Mouse (Mus musculus) erythroblast, embryonic 14.5 days (primary cell): ENCODE results near the gene Gnmt. TPM values are rescaled to one million over a fixed set of nuclear protein-coding genes. Genes with fewer than 3 reads are reported as not detected.

Source experiments
- H3K27me3 ChIP-seq: 2 replicates; pipeline ENCODE4 v1.6.1; 2012; ENCODE audit warnings: inconsistent platforms; ENCODE audit not compliant: control insufficient read depth
- H3K36me3 ChIP-seq: 2 replicates; pipeline ENCODE4 v1.6.1; 2012; ENCODE audit warnings: mild to moderate bottlenecking, inconsistent platforms; ENCODE audit not compliant: control insufficient read depth
- H3K4me1 ChIP-seq: 2 replicates; pipeline ENCODE4 v1.6.1; 2012; ENCODE audit warnings: inconsistent platforms; ENCODE audit not compliant: control insufficient read depth
- H3K4me3 ChIP-seq: replicated peaks from 2 replicates; pipeline ENCODE3; 2012; ENCODE audit warnings: moderate library complexity, mild to moderate bottlenecking, inconsistent platforms
- H3K9me3 ChIP-seq: 2 replicates; pipeline ENCODE4 v1.6.1; 2012; ENCODE audit warnings: low read length, inconsistent platforms, mixed read lengths; ENCODE audit not compliant: control insufficient read depth
- GATA1 ChIP-seq: IDR thresholded peaks from 2 replicates; pipeline ENCODE4 v1.6.1; 2012; ENCODE audit warnings: low read length, inconsistent platforms, mixed read lengths
- TAL1 ChIP-seq: IDR thresholded peaks from 3 replicates; pipeline ENCODE4 v1.6.1; 2012; ENCODE audit warnings: low read length, inconsistent platforms, mixed read lengths
- polyA plus RNA-seq: library from polyadenylated mRNA; stranded (reverse); fragments of >175 nt; gene quantifications from 2 replicates; pipeline ENCODE4 v1.2.3, GENCODE M21; 2012

Gene Gnmt
- polyA plus RNA-seq, 1 experiment, result 0.05 TPM

DNA sequence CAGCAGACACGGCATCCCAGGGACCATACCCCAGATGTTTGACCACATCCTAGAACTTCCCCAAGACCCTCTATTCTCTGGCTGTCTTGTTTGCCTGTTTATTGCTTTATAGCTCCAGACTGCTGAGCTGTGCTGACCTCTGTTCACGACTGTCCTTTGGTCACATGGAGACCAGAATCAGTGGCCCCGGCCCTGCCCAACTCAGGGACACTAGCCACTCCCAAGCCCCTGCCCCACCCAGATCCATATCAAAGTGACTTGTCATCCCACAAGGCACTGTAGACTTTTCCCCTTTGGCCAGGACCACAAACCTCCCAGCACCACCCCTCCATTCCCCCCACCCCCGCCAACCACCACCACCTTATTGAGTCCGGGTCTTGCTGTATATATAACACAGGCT is 29.7 kb downstream of the Gnmt start:
- peaks cover 39% of the 10 kb centered on the region for H3K36me3 ChIP-seq
- H3K4me3 ChIP-seq, result no peak overlapping the region
- H3K4me1 ChIP-seq, result peaks cover 49% of the 10 kb centered on the region
- H3K27me3 ChIP-seq, result no peaks in the 10 kb centered on the region
- TF ChIP-seq TAL1 (no peak), GATA1 (no peak)
- H3K9me3 ChIP-seq, result no peaks in the 10 kb centered on the region

- Histone ChIP-seq H3K36me3 (peaks cover 42% of the 10 kb centered on the region), H3K4me1 (peaks cover 42% of the 10 kb centered on the region), H3K27me3 (no peaks in the 10 kb centered on the region), H3K9me3 (no peaks in the 10 kb centered on the region), H3K4me3 (no peak overlapping the region)
- TF ChIP-seq TAL1 (no peak), GATA1 (no peak)
These were observed 30.5 kb downstream of the Gnmt start for GRCm38 (mm10) chr17:46698515-46698914.

GRCm38 (mm10) chr17:46694517-46695063 is 34.4 kb downstream of the Gnmt start:
- Histone ChIP-seq H3K36me3 (peaks cover 41% of the 10 kb centered on the region), H3K4me1 (peaks cover 26% of the 10 kb centered on the region), H3K9me3 (no peaks in the 10 kb centered on the region), H3K27me3 (no peaks in the 10 kb centered on the region), H3K4me3 (no peak overlapping the region)
- no peak for TF ChIP-seq GATA1
- TF ChIP-seq TAL1, result no peak

DNA sequence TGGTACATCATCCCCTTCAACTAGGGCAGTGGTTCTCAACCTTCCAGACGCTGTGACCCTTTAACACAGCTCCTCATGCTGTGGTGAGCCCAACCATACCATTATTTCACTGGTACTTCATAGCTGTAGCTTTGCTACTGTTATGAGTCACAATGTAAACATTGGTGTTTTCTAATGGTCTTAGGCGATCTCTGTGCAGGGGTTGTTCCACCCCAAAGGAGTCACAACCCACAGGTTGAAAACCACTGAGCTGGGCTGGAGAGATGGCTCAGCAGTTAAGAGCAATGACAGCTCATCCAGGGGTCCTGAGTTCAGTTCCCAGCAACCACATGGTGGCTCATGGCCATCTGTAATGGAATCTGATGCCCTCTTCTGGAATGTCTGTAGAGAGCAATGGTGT is 37.6 kb downstream of the Gnmt start:
- TF ChIP-seq GATA1 (no peak), TAL1 (no peak)
- H3K9me3 ChIP-seq, result no peaks in the 10 kb centered on the region
- peaks cover 42% of the 10 kb centered on the region for H3K36me3 ChIP-seq
- H3K4me3 ChIP-seq, result no peak overlapping the region
- H3K4me1 ChIP-seq, result peaks cover 16% of the 10 kb centered on the region
- no peaks in the 10 kb centered on the region for H3K27me3 ChIP-seq

- Histone ChIP-seq H3K9me3 (no peaks in the 10 kb centered on the region), H3K36me3 (peaks cover 44% of the 10 kb centered on the region), H3K4me1 (peaks cover 16% of the 10 kb centered on the region), H3K4me3 (no peak overlapping the region), H3K27me3 (no peaks in the 10 kb centered on the region)
- no peak for TF ChIP-seq TAL1
- TF ChIP-seq GATA1, result no peak
These were observed 38.3 kb downstream of the Gnmt start for GRCm38 (mm10) chr17:46690665-46691064.

DNA sequence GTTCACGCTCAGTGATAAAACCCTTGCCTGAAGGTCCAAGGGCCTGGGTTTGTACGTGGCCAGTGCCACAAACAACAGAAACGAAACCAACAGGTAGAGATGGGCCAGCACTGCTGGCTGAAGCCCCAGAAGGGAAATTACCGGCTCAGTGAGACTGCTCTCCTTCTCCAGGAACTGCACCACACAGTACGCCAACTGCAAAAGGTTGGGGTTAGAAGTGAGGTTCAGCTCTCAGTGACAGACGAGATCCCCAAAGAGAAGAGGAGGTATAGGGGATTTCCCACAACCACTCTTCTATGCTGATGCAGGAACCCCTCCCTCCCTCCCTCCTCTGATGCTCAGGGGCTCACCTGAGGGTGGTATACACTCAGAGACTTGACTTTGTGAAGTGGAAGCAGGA is 43.1 kb downstream of the Gnmt start:
- TF ChIP-seq GATA1 (no peak), TAL1 (no peak)
- no peaks in the 10 kb centered on the region for H3K9me3 ChIP-seq
- peaks cover 64% of the 10 kb centered on the region for H3K36me3 ChIP-seq
- no peaks in the 10 kb centered on the region for H3K27me3 ChIP-seq
- H3K4me1 ChIP-seq, result peaks cover 22% of the 10 kb centered on the region
- no peak overlapping the region for H3K4me3 ChIP-seq

DNA sequence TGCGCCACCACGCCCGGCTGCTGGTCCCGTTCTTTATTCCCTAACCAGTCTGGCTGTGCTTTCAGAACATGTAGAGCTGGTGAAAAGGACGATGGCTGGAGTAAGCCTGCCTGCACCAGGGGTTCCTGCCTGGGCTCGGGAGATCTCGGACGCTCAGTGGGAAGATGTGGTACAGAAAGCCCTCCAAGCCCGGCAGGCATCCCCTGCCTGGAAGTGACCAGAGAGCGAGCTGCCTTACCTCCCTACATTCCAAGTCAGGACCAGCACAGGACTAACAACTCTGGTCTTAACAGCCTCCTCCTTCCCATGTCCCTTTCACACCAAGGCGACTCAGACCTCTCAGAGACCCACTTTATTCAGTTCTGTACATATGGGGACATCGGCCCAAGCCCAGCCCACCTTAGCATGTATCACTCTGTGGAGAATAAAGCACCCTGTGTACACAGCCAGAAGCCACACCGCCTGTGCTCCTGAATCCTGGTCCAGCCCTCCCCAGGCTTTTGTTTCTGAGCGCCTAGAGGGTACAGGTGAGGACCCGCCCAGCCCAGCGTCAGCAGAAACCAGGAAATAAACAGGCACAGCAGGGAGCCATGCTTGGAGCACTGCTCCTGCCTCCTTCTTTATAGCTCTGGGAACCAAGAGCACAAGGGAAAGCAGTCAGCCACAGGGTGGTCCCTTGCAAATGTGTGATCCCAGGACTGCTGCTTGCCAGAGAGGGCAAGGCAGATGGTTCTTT is 46.1 kb downstream of the Gnmt start:
- TF ChIP-seq TAL1 (no peak), GATA1 (no peak)
- Histone ChIP-seq H3K4me3 (no peak overlapping the region), H3K27me3 (no peaks in the 10 kb centered on the region), H3K4me1 (peaks cover 42% of the 10 kb centered on the region), H3K9me3 (no peaks in the 10 kb centered on the region), H3K36me3 (peaks cover 66% of the 10 kb centered on the region)

DNA sequence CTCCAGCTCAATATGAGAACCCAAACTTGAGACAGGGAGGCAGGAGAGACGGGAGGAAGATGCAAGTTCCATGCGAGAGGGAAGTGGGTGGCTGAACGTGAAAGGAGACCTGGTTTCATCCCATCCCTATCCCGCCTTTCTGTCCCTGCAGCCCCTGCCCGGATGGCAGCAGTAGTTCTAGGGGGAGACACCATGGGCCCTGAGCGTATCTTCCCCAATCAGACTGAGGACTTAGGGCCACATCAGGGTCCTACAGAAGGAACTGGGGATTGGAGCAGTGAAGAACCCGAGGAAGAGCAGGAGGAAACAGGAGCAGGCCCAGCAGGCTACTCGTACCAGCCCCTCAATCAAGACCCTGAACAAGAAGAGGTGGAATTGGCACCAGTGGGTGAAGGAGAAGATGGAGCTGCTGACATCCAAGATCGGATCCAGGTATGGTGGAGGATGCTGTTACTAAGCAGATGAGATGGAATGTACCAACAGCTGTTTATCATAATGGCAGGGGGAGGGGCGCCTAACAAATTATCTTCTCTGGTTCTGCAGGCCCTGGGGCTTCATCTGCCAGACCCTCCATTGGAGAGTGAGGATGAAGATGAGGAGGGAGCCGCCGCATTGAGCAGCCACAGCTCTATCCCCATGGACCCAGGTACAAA is 47.4 kb downstream of the Gnmt start:
- no peak for TF ChIP-seq TAL1
- TF ChIP-seq GATA1, result no peak
- Histone ChIP-seq H3K9me3 (no peaks in the 10 kb centered on the region), H3K4me1 (peaks cover 47% of the 10 kb centered on the region), H3K36me3 (peaks cover 66% of the 10 kb centered on the region), H3K4me3 (peak overlapping the region; percentile 94), H3K27me3 (no peaks in the 10 kb centered on the region)

- Histone ChIP-seq H3K27me3 (no peaks in the 10 kb centered on the region), H3K9me3 (no peaks in the 10 kb centered on the region), H3K4me1 (peaks cover 47% of the 10 kb centered on the region), H3K36me3 (peaks cover 66% of the 10 kb centered on the region), H3K4me3 (peak within 1 kb of the TSS; percentile 94)
- TF ChIP-seq TAL1, result no peak
- TF ChIP-seq GATA1, result no peak
These were observed 48.1 kb downstream of the Gnmt start, which contains the start of gene Klhdc3 for GRCm38 (mm10) chr17:46680760-46681373. TSS of gene Klhdc3 (minus strand) at chr17:46680914.
